ENCODE assay signal across 8 mouse cellular contexts in the genomic region with DNA sequence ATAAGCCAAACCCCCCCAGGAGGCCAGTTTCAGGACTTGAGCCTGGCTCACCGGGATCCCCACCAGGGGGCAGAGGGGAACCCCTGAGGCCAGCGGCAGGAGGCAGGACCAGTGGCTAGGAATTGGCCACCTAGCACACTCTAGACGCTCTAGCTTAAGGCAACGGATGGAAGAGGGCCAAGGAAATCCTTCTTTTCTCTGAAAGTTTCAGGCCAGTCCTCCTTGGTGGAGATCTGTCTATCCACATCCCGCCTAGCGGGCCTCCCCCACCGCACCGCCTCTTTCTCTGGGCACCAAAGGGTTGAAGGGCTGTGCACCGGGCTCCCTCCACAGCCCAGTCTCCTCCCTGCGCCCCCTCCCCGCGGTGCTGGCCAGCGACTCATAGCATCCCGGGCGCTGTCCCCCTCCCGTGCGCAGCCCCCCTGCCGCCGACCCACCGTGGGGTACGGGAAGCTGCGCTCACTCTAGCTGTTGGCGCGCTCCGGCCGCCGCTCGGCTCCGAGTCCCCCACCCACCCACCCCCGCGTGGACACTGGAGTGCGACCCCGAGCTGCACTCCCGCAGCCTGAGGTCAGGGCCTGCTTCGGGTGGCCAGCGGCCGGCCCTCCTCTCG. TPM values are rescaled to one million over a fixed set of nuclear protein-coding genes. Genes with fewer than 3 reads are reported as not detected.
A peak's percentile ranks its signal among the peaks of the same experiment; 100 is the strongest.
DNase-seq lines count a peak whose midpoint lies in the region; ATAC-seq and TF ChIP-seq lines count a peak whose summit lies in the region.

No protein-coding gene starts in this region.

- peaks cover 3% of the 10 kb centered on the region; the same call in 1 of the 2 replicates for H3K27me3 ChIP-seq in hindbrain, embryonic 14.5 days (ENCODE audit: control insufficient read depth, insufficient read depth, low read length)

- peak; percentile 66 for TF ChIP-seq CTCF in gastrocnemius, adult 2 months (IDR thresholded peaks at IDR 0.05)

- H3K36me3 ChIP-seq in hindbrain, embryonic 14.5 days (replicated peaks; ENCODE audit: control insufficient read depth, insufficient read depth), result no peaks in the 10 kb centered on the region

- peak; percentile 31 to 58 for DNase-seq in cerebellum, postnatal 36 days
- DNase-seq in gastrocnemius, adult 2 months, result peak; percentile 79
- peak; percentile 61 for DNase-seq in hindbrain, embryonic 14.5 days (ENCODE audit: low spot score)
- DNase-seq in layer of hippocampus, postnatal 14 days (ENCODE audit: low spot score in 2 of 2), result peak; percentile 71 to 79
- DNase-seq in lung, postnatal 10 days, result peak; percentile 87
- DNase-seq in retina, embryonic 14.5 days (ENCODE audit: low spot score), result peak; percentile 76
- peak; percentile 41 for DNase-seq in urinary bladder, postnatal 25 days (ENCODE audit: low spot score)

- H3K27ac ChIP-seq in gastrocnemius, adult 2 months, result peak overlapping the region; percentile 76
- peak overlapping the region; percentile 94 for H3K27ac ChIP-seq in hindbrain, embryonic 14.5 days

- intact Hi-C loops in gastrocnemius, adult 2 months (cut with DNase I), result no loop called here

- peak overlapping the region; percentile 87 for H3K9ac ChIP-seq in hindbrain, embryonic 14.5 days

- WGBS in hindbrain, embryonic 14.5 days, result 1% methylated on average over 28 of the region's 38 CpGs

- peak; percentile 30 for ATAC-seq in activated CD4-positive, CD25-positive, alpha-beta regulatory T cell, adult 4 months
- ATAC-seq in hindbrain, embryonic 14.5 days (ENCODE audit: low FRiP score), result peak; percentile 74

- peak overlapping the region; percentile 81 for H3K4me3 ChIP-seq in gastrocnemius, adult 2 months
- H3K4me3 ChIP-seq in hindbrain, embryonic 14.5 days (replicated peaks; ENCODE audit: low read length), result peak overlapping the region; percentile 79

- peaks cover 13% of the 10 kb centered on the region; the same call in 1 of the 2 replicates for H3K4me1 ChIP-seq in hindbrain, embryonic 14.5 days (replicated peaks; ENCODE audit: control insufficient read depth, insufficient read depth, low read length)

- H3K4me2 ChIP-seq in hindbrain, embryonic 14.5 days (replicated peaks), result peak overlapping the region; percentile 72

- H3K9me3 ChIP-seq in hindbrain, embryonic 14.5 days (ENCODE audit: control insufficient read depth, low read length), result no peaks in the 10 kb centered on the region

RNA-seq across cellular contexts. Expression of gene Slc24a3, which starts 0.4 kb away (rescaled TPM):
- under 1 TPM; 0.56 to 0.76 TPM for polyA plus RNA-seq in activated CD4-positive, CD25-positive, alpha-beta regulatory T cell, adult 4 months (2017; shearing (Covaris generic))
- 1 to 10 TPM; 1.3 to 2.0 TPM for total RNA-seq in gastrocnemius, adult 2 months (2021)
- polyA plus RNA-seq in hindbrain, embryonic 14.5 days (2014; fragmentation: Nextera tagmentation; extraction: Ambion mirVana), result 21.5 and 27.2 TPM in 2 replicates
- total RNA-seq in layer of hippocampus, postnatal 14 days (2021), result 100 to 1,000 TPM; 192 to 218 TPM

Comparison
In these comparisons a context has a peak if more than half of its experiments do, and no peak if none do; other contexts are left out.
1. Peak in every context shown above with its lines: DNase-seq, ATAC-seq, H3K4me3 ChIP-seq and H3K27ac ChIP-seq.
2. RNA of gene Slc24a3, which starts 0.4 kb away (total RNA-seq): 192 to 218 TPM in layer of hippocampus, postnatal 14 days; 1.3 to 2.0 TPM in gastrocnemius, adult 2 months; every median in the first group is over 10 times any median in the second.